ENCODE assay signal across 37 mouse cellular contexts in the genomic region with DNA sequence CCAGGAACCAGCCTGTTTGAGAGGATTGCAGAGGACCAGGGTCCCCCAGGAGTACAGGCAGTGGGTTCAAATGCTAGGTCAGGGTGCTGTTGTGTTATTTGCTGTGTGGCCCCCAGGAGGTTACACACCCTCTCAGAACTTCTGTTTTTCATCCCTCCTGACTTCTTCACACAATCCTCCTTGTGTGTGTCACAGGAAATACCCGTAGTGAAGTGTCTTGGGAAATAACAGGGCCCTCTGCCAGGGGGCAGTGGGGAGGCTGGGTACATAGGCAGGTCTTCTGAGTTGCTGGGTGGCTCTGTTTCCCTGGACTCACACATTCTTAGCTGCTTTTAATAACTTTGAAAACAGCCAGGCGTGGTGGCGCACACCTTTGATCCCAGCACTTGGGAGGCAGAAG. TPM values are rescaled to one million over a fixed set of nuclear protein-coding genes. Genes with fewer than 3 reads are reported as not detected.
"Had no signal": no experiment of that assay in that cellular context is flagged by ENCODE, and none has a peak within 500 bp of the region (broad histone marks: within the 10 kb centered on the region; RNA-seq: fewer than 3 reads in every experiment).

No protein-coding gene starts in this region.

- H3K9me3 ChIP-seq: heart, embryonic 10.5 days; heart, embryonic 12.5 days; hindbrain, embryonic 10.5 days; hindbrain, embryonic 12.5 days; kidney, embryonic 15.5 days; limb, embryonic 13.5 days; limb, embryonic 15.5 days; liver, embryonic 12.5 days had no signal

- H3K27ac ChIP-seq: heart, adult 2 months; heart, embryonic 10.5 days; hindbrain, embryonic 10.5 days; hindbrain, embryonic 12.5 days; hindbrain, embryonic 14.5 days; kidney, embryonic 15.5 days; kidney, postnatal 0 days; limb, embryonic 13.5 days; limb, embryonic 15.5 days; liver, embryonic 12.5 days had no signal

- DNase-seq: gastrocnemius, postnatal 14 days; gastrocnemius, postnatal 36 days; heart, adult 2 months; heart, postnatal 10 days; heart, postnatal 4 days; kidney, adult 11 months; kidney, adult 2 months; kidney, adult 9 months; kidney, postnatal 14 days; kidney, postnatal 36 days; layer of hippocampus, adult 9-11 months; layer of hippocampus, postnatal 36 days; left cerebral cortex, postnatal 4 days had no signal

- ATAC-seq: hindbrain, embryonic 16.5 days; liver, embryonic 12.5 days had no signal

- H3K4me2 ChIP-seq: heart, embryonic 12.5 days; hindbrain, embryonic 12.5 days; hindbrain, embryonic 14.5 days; kidney, embryonic 15.5 days; limb, embryonic 13.5 days; limb, embryonic 15.5 days; liver, embryonic 12.5 days had no signal

- H3K4me1 ChIP-seq: heart, embryonic 10.5 days; heart, embryonic 12.5 days; hindbrain, embryonic 10.5 days; hindbrain, embryonic 12.5 days; kidney, embryonic 15.5 days; limb, embryonic 13.5 days; limb, embryonic 15.5 days; liver, embryonic 12.5 days had no signal

- H3K27me3 ChIP-seq: hindbrain, embryonic 12.5 days; limb, embryonic 15.5 days had no signal

- H3K9ac ChIP-seq: heart, embryonic 12.5 days; hindbrain, embryonic 12.5 days; hindbrain, embryonic 14.5 days; kidney, embryonic 15.5 days; limb, embryonic 13.5 days; limb, embryonic 15.5 days; liver, embryonic 12.5 days had no signal

- H3K4me3 ChIP-seq: heart, adult 2 months; heart, embryonic 10.5 days; heart, embryonic 12.5 days; hindbrain, embryonic 10.5 days; hindbrain, embryonic 12.5 days; kidney, embryonic 15.5 days; limb, embryonic 13.5 days; limb, embryonic 15.5 days; liver, embryonic 12.5 days had no signal

- H3K36me3 ChIP-seq: heart, embryonic 10.5 days; heart, embryonic 12.5 days; hindbrain, embryonic 10.5 days; hindbrain, embryonic 12.5 days; kidney, embryonic 15.5 days; limb, embryonic 13.5 days; limb, embryonic 15.5 days; liver, embryonic 12.5 days had no signal

RNA-seq across cellular contexts. Expression of gene Muc3a, which starts 6.9 kb away (rescaled TPM):
- total RNA-seq: liver, adult 2 months had no signal
- polyA plus RNA-seq: heart, embryonic 14.5 days; hindbrain, embryonic 12.5 days; limb, embryonic 11.5 days; limb, embryonic 13.5 days had no signal

RNA-seq across cellular contexts. Expression of gene Muc3, which starts 56.2 kb away (rescaled TPM):
- total RNA-seq: gastrocnemius, adult 18-20 months; gastrocnemius, adult 8-10 months; gastrocnemius, postnatal 14 days; gastrocnemius, postnatal 36 days; heart, adult 2 months; heart, postnatal 10 days; heart, postnatal 25 days; heart, postnatal 4 days; layer of hippocampus, adult 18-20 months; layer of hippocampus, adult 8-10 months; layer of hippocampus, postnatal 14 days; layer of hippocampus, postnatal 36 days; left cerebral cortex, adult 18-20 months; left cerebral cortex, adult 8-10 months; left cerebral cortex, postnatal 10 days; left cerebral cortex, postnatal 25 days; left cerebral cortex, postnatal 4 days had no signal
- polyA plus RNA-seq: heart, adult 2 months; heart, embryonic 10.5 days; heart, embryonic 12.5 days; heart, embryonic 14.5 days; hindbrain, embryonic 10.5 days; hindbrain, embryonic 12.5 days; hindbrain, embryonic 14.5 days; hindbrain, embryonic 16.5 days; kidney, adult 2 months; kidney, embryonic 15.5 days; limb, embryonic 11.5 days; limb, embryonic 13.5 days; limb, embryonic 15.5 days; liver, embryonic 12.5 days had no signal
